Mouse (Mus musculus): Measurements from ENCODE around the gene Cbx5.

Cbx5 gene

GRCm38 (mm10) chr15:103167042-103167615 is 72.5 kb downstream of the Cbx5 start, which contains the start of gene Smug1:
Gene Smug1, minus strand, starts transcription at chr15:103167092.
- Histone ChIP-seq H3K4me3 (replicated peaks; ENCODE audit: low read length) (no peak within 1 kb of the TSS), H3K9me3 (ENCODE audit: low read length) (no peaks in the 10 kb centered on the region), H3K4me1 (replicated peaks; ENCODE audit: low read depth, low read length) (peaks cover 69% of the 10 kb centered on the region), H3K36me3 (ENCODE audit: insufficient read depth, low read length) (no peaks in the 10 kb centered on the region), H3K27me3 (ENCODE audit: insufficient read depth, low read length) (peaks cover 61% of the 10 kb centered on the region)
- TF ChIP-seq POU5F1 (IDR thresholded peaks at IDR 0.05; ENCODE audit: borderline replicate concordance, low read length) (no peak), NANOG (IDR thresholded peaks at IDR 0.05; ENCODE audit: borderline replicate concordance, low read length) (no peak), CTCF (conservative IDR thresholded peaks at IDR 0.05; ENCODE audit: low read length) (no peak)

GRCm38 (mm10) chr15:103165924-103166323 is 73.7 kb downstream of the Cbx5 start:
- Histone ChIP-seq H3K4me1 (replicated peaks; ENCODE audit: low read depth, low read length) (peaks cover 57% of the 10 kb centered on the region), H3K9me3 (ENCODE audit: low read length) (no peaks in the 10 kb centered on the region), H3K36me3 (ENCODE audit: insufficient read depth, low read length) (no peaks in the 10 kb centered on the region), H3K4me3 (replicated peaks; ENCODE audit: low read length) (no peak overlapping the region), H3K27me3 (ENCODE audit: insufficient read depth, low read length) (peaks cover 49% of the 10 kb centered on the region)
- TF ChIP-seq CTCF (conservative IDR thresholded peaks at IDR 0.05; ENCODE audit: low read length) (no peak), POU5F1 (IDR thresholded peaks at IDR 0.05; ENCODE audit: borderline replicate concordance, low read length) (no peak), NANOG (IDR thresholded peaks at IDR 0.05; ENCODE audit: borderline replicate concordance, low read length) (no peak)

GRCm38 (mm10) chr15:103165379-103165778 is 74.2 kb downstream of the Cbx5 start:
- peaks cover 52% of the 10 kb centered on the region for H3K4me1 ChIP-seq (replicated peaks; ENCODE audit: low read depth, low read length)
- peak; percentile 92 for TF ChIP-seq CTCF (conservative IDR thresholded peaks at IDR 0.05; ENCODE audit: low read length)
- TF ChIP-seq NANOG (IDR thresholded peaks at IDR 0.05; ENCODE audit: borderline replicate concordance, low read length), result no peak
- TF ChIP-seq POU5F1 (IDR thresholded peaks at IDR 0.05; ENCODE audit: borderline replicate concordance, low read length), result no peak
- no peak overlapping the region for H3K4me3 ChIP-seq (replicated peaks; ENCODE audit: low read length)
- H3K9me3 ChIP-seq (ENCODE audit: low read length), result no peaks in the 10 kb centered on the region
- H3K27me3 ChIP-seq (ENCODE audit: insufficient read depth, low read length), result peaks cover 44% of the 10 kb centered on the region
- H3K36me3 ChIP-seq (ENCODE audit: insufficient read depth, low read length), result no peaks in the 10 kb centered on the region

DNA sequence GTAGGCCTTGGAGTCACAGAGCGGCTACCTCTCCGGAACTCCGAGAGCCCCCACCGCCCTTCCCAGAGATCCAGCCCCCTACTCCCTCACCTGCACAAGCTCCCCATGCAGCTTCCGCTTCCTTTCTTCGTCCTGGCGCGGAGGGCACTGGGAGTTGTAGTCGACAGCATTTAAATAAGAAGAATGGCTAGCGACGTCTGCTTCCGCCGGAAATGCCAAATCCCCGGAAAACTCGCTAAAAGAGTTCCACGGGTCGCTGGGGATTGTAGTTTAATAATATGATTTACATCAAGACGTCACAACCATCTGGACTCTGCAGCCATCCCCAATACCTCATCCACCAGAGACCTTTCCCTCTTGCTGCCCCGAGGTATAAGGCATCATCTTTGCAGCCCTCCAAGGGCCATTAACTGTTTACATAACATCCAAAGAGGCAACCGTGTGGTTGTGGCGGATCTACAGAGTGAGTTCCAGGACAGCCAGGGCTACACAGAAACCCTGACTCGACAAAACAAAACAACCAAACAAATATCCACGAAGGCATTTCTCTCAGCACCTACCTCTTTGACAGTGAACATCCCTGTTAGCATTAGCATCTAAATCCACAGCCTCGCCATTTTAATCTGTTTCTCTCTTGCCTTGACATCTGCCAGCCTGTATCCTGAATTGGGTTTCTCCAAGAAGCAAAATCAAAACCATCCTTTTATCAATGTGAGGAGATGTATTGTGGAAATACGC is 76.3 kb downstream of the Cbx5 start:
- no peak for TF ChIP-seq NANOG (IDR thresholded peaks at IDR 0.05; ENCODE audit: borderline replicate concordance, low read length)
- TF ChIP-seq POU5F1 (IDR thresholded peaks at IDR 0.05; ENCODE audit: borderline replicate concordance, low read length), result no peak
- no peak for TF ChIP-seq CTCF (conservative IDR thresholded peaks at IDR 0.05; ENCODE audit: low read length)
- H3K4me3 ChIP-seq (replicated peaks; ENCODE audit: low read length), result peak overlapping the region; percentile 85
- peaks cover 36% of the 10 kb centered on the region for H3K4me1 ChIP-seq (replicated peaks; ENCODE audit: low read depth, low read length)

DNA sequence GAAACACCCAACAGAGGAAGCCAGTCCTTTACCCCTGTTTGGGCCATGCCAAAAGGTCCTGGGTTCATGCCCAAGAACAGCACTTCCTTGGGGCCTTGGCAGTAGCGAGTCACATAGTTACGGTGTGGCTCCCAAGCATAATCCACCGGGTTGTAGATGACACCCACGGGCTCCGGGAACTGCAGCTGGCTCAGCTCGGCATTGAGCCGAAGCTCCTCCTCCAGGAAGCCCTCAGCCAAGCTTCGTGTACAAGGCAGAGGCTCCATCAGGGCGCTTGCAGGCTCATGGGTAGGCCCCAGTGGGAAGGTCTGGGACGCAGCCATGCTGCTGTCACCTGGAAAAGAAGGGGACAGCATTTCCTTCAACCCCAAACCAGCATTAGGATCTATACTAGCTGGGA is 82.0 kb downstream of the Cbx5 start:
- no peak for TF ChIP-seq NANOG (IDR thresholded peaks at IDR 0.05; ENCODE audit: borderline replicate concordance, low read length)
- TF ChIP-seq CTCF (conservative IDR thresholded peaks at IDR 0.05; ENCODE audit: low read length), result no peak
- TF ChIP-seq POU5F1 (IDR thresholded peaks at IDR 0.05; ENCODE audit: borderline replicate concordance, low read length), result no peak
- peaks cover 34% of the 10 kb centered on the region for H3K4me1 ChIP-seq (replicated peaks; ENCODE audit: low read depth, low read length)
- H3K9me3 ChIP-seq (ENCODE audit: low read length), result no peaks in the 10 kb centered on the region
- peaks cover 21% of the 10 kb centered on the region for H3K27me3 ChIP-seq (ENCODE audit: insufficient read depth, low read length)
- H3K4me3 ChIP-seq (replicated peaks; ENCODE audit: low read length), result no peak overlapping the region
- H3K36me3 ChIP-seq (ENCODE audit: insufficient read depth, low read length), result peaks cover 16% of the 10 kb centered on the region; the same call in 1 of the 2 replicates

More for the DNA sequence above, 76.3 kb downstream of the Cbx5 start:
- no peaks in the 10 kb centered on the region for H3K9me3 ChIP-seq (ENCODE audit: low read length)
- peaks cover 24% of the 10 kb centered on the region for H3K27me3 ChIP-seq (ENCODE audit: insufficient read depth, low read length)
- no peaks in the 10 kb centered on the region for H3K36me3 ChIP-seq (ENCODE audit: insufficient read depth, low read length)

DNA sequence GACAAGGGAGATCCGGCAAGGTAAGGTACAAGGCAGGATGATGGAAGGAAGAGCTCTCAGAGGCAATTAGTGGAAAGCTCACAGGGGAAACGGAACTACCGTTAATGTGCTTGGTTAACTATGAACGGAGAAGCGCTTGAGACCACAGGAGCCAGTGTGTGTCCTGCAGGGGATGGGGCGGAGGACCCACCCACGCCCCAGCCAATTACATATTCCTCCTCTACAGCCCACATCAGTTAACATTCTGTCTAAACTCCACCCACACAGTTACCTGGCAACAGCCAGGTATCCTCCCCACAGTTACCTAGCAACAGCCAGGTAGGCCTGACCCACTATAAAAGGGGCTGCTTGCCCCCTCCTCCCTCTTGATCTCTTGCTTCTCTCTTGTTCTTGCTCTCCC is 82.7 kb downstream of the Cbx5 start:
- peaks cover 21% of the 10 kb centered on the region for H3K27me3 ChIP-seq (ENCODE audit: insufficient read depth, low read length)
- peak overlapping the region; percentile 35; the same call in 1 of the 2 replicates for H3K4me3 ChIP-seq (replicated peaks; ENCODE audit: low read length)
- no peaks in the 10 kb centered on the region for H3K9me3 ChIP-seq (ENCODE audit: low read length)
- peaks cover 36% of the 10 kb centered on the region for H3K4me1 ChIP-seq (replicated peaks; ENCODE audit: low read depth, low read length)
- TF ChIP-seq CTCF (conservative IDR thresholded peaks at IDR 0.05; ENCODE audit: low read length) (no peak), POU5F1 (IDR thresholded peaks at IDR 0.05; ENCODE audit: borderline replicate concordance, low read length) (no peak), NANOG (IDR thresholded peaks at IDR 0.05; ENCODE audit: borderline replicate concordance, low read length) (no peak)
- H3K36me3 ChIP-seq (ENCODE audit: insufficient read depth, low read length), result peaks cover 16% of the 10 kb centered on the region; the same call in 1 of the 2 replicates

DNA sequence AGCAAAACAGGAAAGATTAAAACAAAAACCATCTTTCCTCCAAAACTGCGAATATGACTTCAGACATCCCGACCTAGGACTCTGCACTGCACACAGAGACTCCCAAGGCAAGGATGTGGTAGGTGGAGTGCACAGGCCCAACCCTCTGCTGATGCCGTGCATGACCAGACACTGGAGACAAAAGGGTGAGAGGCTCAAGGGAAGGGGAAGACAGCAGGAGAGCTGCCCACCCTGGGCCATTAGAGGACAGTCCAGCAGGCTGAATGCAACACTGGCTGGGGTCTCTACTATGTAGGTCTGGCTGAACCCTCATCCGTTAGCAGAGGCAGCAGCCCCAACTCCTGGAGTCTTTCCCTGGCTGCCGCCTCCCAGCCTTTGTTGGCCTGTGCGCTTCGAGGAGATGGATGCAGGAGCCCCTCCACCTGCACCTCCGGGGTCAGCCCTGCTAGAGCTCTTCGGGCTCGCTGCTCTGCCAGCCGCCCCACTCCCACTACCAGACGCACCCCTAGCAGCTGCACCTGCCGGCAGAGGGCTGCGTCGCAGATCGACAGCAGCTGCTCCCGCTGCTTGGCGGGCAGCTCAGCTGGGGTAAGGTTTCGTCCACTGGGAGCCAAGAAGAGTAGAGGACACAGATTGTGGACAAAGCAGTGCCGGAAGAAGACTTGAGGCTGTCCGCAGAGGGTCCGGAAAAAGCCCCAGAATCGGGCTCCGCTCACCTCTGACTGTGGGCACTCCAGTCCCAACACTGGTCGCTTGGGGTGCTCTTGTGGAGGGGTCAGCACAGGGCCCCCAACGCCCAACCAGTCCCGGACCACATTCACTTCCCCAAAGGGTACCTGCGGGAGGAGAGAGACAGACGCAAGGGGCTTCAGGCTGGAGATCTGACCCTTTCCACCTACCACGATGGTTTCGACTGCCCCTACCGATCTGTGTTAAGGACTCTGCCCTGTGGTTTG is 84.0 kb downstream of the Cbx5 start:
- TF ChIP-seq CTCF (conservative IDR thresholded peaks at IDR 0.05; ENCODE audit: low read length), result no peak
- Histone ChIP-seq H3K4me1 (replicated peaks; ENCODE audit: low read depth, low read length) (peaks cover 36% of the 10 kb centered on the region), H3K27me3 (ENCODE audit: insufficient read depth, low read length) (peaks cover 21% of the 10 kb centered on the region)

More for the DNA sequence above, 84.0 kb downstream of the Cbx5 start:
- Histone ChIP-seq H3K9me3 (ENCODE audit: low read length) (no peaks in the 10 kb centered on the region), H3K4me3 (replicated peaks; ENCODE audit: low read length) (peak overlapping the region; percentile 35; the same call in 1 of the 2 replicates), H3K36me3 (ENCODE audit: insufficient read depth, low read length) (peaks cover 16% of the 10 kb centered on the region; the same call in 1 of the 2 replicates)

Measured in E14TG2a.4 (cell line).